Mouse (Mus musculus) lung, postnatal 0 days (tissue): Measurements from ENCODE around the gene Fzd4. TPM values are rescaled to one million over a fixed set of nuclear protein-coding genes. Genes with fewer than 3 reads are reported as not detected.

Source experiments
- ATAC-seq: fragments of 200-750 bp; cut with Nextera tagmentation; 2 replicates; pipeline ENCODE4 v1.8.0; 2017; ENCODE audit warnings: moderate library complexity
- DNase-seq: peaks from one replicate; pipeline ENCODE4 v3.0.0-alpha.2; 2016; ENCODE audit warnings: low spot score
- H3K27ac ChIP-seq: fragments of 300-500 bp; sonication (generic); 2 replicates; pipeline ENCODE4 v1.5.1; 2014; ENCODE audit warnings: antibody characterized with exemption, mild to moderate bottlenecking, low read length, mixed read lengths
- H3K27me3 ChIP-seq: fragments of 300-500 bp; sonication (generic); replicated peaks from 2 replicates; pipeline ENCODE4 v1.6.1; 2014; ENCODE audit warnings: low read length, mixed read lengths; ENCODE audit not compliant: insufficient read depth
- H3K36me3 ChIP-seq: fragments of 300-500 bp; sonication (generic); 2 replicates; pipeline ENCODE4 v1.6.1; 2014; ENCODE audit warnings: low read length, mixed read lengths; ENCODE audit not compliant: insufficient read depth
- H3K4me1 ChIP-seq: fragments of 300-500 bp; sonication (generic); 2 replicates; pipeline ENCODE4 v1.6.1; 2014; ENCODE audit warnings: antibody characterized with exemption, low read depth, low read length, mixed read lengths; ENCODE audit not compliant: insufficient read depth
- H3K4me2 ChIP-seq: fragments of 300-500 bp; sonication (generic); replicated peaks from 2 replicates; pipeline ENCODE4 v1.6.1; 2014; ENCODE audit warnings: low read depth, mild to moderate bottlenecking, low read length, moderate library complexity, mixed read lengths
- H3K4me3 ChIP-seq: fragments of 300-500 bp; sonication (generic); 2 replicates; pipeline ENCODE4 v1.5.1; 2014; ENCODE audit warnings: low read depth, low read length
- H3K9ac ChIP-seq: fragments of 300-500 bp; sonication (generic); replicated peaks from 2 replicates; pipeline ENCODE4 v1.6.1; 2014; ENCODE audit warnings: low read depth, mild to moderate bottlenecking
- H3K9me3 ChIP-seq: fragments of 300-500 bp; sonication (generic); 2 replicates; pipeline ENCODE4 v1.6.1; 2016; ENCODE audit warnings: low read length, mixed read lengths
- CTCF ChIP-seq: IDR thresholded peaks from 2 replicates; pipeline ENCODE4 v1.5.1; 2016; ENCODE audit warnings: antibody characterized with exemption, mild to moderate bottlenecking
- EP300 ChIP-seq: IDR thresholded peaks from 2 replicates; pipeline ENCODE4 v1.6.1; 2016; ENCODE audit warnings: antibody characterized with exemption, mild to moderate bottlenecking, control low read depth
- WGBS: fragments of 180-500 bp; shearing (Covaris S2); extraction: QIAGEN DNeasy Blood & Tissue Kit; methylation state at CpG from one replicate; pipeline ENCODE4 v1.1.7; 2014; 5-methylcytosine and 5-hydroxymethylcytosine counted together
- polyA plus RNA-seq: library from polyadenylated mRNA; unstranded; fragments of >200 nt; fragmentation: Nextera tagmentation; extraction: Ambion mirVana; gene quantifications from 2 replicates; pipeline ENCODE4 v1.2.1, GENCODE M21; 2015

Fzd4 gene
- polyA plus RNA-seq, 1 experiment from 2014 or later: 14.3 TPM

DNA sequence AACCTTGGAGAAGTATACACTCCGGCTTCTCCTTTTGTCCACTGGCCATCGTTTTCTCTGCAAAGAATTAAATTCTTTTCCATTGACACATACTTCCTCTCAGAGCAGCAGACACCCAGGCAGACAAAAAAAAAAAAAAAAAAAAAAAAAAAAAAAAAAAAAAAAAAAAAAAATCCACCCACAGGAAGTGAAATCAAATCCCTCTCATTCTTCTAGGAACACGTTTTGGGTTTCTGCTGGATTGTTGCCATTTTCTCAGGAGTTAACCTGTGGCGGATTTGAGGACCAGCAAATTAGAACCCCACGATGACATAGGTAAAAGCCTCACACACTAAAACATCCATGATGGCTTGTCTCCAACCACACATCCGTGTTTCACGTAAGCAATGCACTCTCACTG lies 37.1 kb downstream of the Fzd4 start:
- WGBS: 48% methylated on average over 7 of the region's 7 CpGs

GRCm38 (mm10) chr7:89442242-89442641 lies 38.1 kb downstream of the Fzd4 start:
- no peaks in the 10 kb centered on the region for H3K27me3 ChIP-seq
- no peak overlapping the region for H3K4me3 ChIP-seq
- no peaks in the 10 kb centered on the region for H3K4me1 ChIP-seq
- WGBS: 66% methylated on average over 4 of the region's 4 CpGs
- no peak overlapping the region for H3K9ac ChIP-seq
- H3K4me2 ChIP-seq: no peak overlapping the region
- H3K27ac ChIP-seq: no peak overlapping the region
- no peaks in the 10 kb centered on the region for H3K9me3 ChIP-seq
- TF ChIP-seq CTCF (no peak), EP300 (no peak)
- DNase-seq (no peak), ATAC-seq (no peak)
- H3K36me3 ChIP-seq: no peaks in the 10 kb centered on the region

More for the DNA sequence above, 37.1 kb downstream of the Fzd4 start:
- Histone ChIP-seq H3K27ac (no peak overlapping the region), H3K4me1 (no peaks in the 10 kb centered on the region), H3K4me2 (no peak overlapping the region), H3K9ac (no peak overlapping the region), H3K4me3 (no peak overlapping the region), H3K9me3 (no peaks in the 10 kb centered on the region), H3K27me3 (no peaks in the 10 kb centered on the region), H3K36me3 (no peaks in the 10 kb centered on the region)
- DNase-seq (no peak), ATAC-seq (no peak)
- TF ChIP-seq EP300: no peak
- no peak for TF ChIP-seq CTCF

GRCm38 (mm10) chr7:89445137-89445536 lies 41.0 kb downstream of the Fzd4 start:
- Histone ChIP-seq H3K4me3 (no peak overlapping the region), H3K36me3 (no peaks in the 10 kb centered on the region), H3K4me1 (no peaks in the 10 kb centered on the region), H3K4me2 (no peak overlapping the region), H3K9ac (no peak overlapping the region), H3K9me3 (no peaks in the 10 kb centered on the region), H3K27me3 (no peaks in the 10 kb centered on the region), H3K27ac (no peak overlapping the region)
- peak; percentile 87 for DNase-seq
- no peak for TF ChIP-seq CTCF
- peak; percentile 65; the same call in 1 of the 2 replicates for TF ChIP-seq EP300
- peak; percentile 92 for ATAC-seq
- 35% methylated on average over 4 of the region's 4 CpGs for WGBS

- no peak overlapping the region for H3K4me3 ChIP-seq
- no peak overlapping the region for H3K27ac ChIP-seq
- H3K4me1 ChIP-seq: no peaks in the 10 kb centered on the region
- TF ChIP-seq CTCF (no peak), EP300 (no peak)
- H3K27me3 ChIP-seq: no peaks in the 10 kb centered on the region
- DNase-seq (no peak), ATAC-seq (no peak)
- no peaks in the 10 kb centered on the region for H3K9me3 ChIP-seq
- WGBS: 48% methylated on average over 2 of the region's 2 CpGs
- no peak overlapping the region for H3K4me2 ChIP-seq
- H3K9ac ChIP-seq: no peak overlapping the region
- H3K36me3 ChIP-seq: no peaks in the 10 kb centered on the region
These were observed 46.2 kb downstream of the Fzd4 start for GRCm38 (mm10) chr7:89450312-89450711.

- no peak for DNase-seq
- no peaks in the 10 kb centered on the region for H3K4me1 ChIP-seq
- H3K4me2 ChIP-seq: no peak overlapping the region
- no peak overlapping the region for H3K9ac ChIP-seq
- no peaks in the 10 kb centered on the region for H3K27me3 ChIP-seq
- no peak overlapping the region for H3K4me3 ChIP-seq
- 31% methylated on average over 7 of the region's 7 CpGs for WGBS
- TF ChIP-seq EP300: no peak
- no peak for TF ChIP-seq CTCF
- H3K36me3 ChIP-seq: no peaks in the 10 kb centered on the region
- ATAC-seq: no peak
- no peak overlapping the region for H3K27ac ChIP-seq
- H3K9me3 ChIP-seq: no peaks in the 10 kb centered on the region
These were observed 52.4 kb downstream of the Fzd4 start for GRCm38 (mm10) chr7:89456380-89457076.

- H3K9me3 ChIP-seq: no peaks in the 10 kb centered on the region
- DNase-seq (no peak), ATAC-seq (no peak)
- no peaks in the 10 kb centered on the region for H3K4me1 ChIP-seq
- no peak overlapping the region for H3K4me3 ChIP-seq
- no peak for TF ChIP-seq EP300
- no peak for TF ChIP-seq CTCF
- H3K4me2 ChIP-seq: no peak overlapping the region
- WGBS: 71% methylated on average over 2 of the region's 2 CpGs
- H3K9ac ChIP-seq: no peak overlapping the region
- no peak overlapping the region for H3K27ac ChIP-seq
- no peaks in the 10 kb centered on the region for H3K36me3 ChIP-seq
- H3K27me3 ChIP-seq: no peaks in the 10 kb centered on the region
These were observed 55.5 kb downstream of the Fzd4 start for GRCm38 (mm10) chr7:89459691-89460090.
